Mouse (Mus musculus) cerebellum, adult 11-12 months (tissue): ENCODE measurements around the gene Stk24.
A peak's percentile ranks its signal among the peaks of the same experiment; 100 is the strongest.

ENCODE experiments used
- DNase-seq: peaks from one replicate; pipeline ENCODE4 v3.0.0; 2022

Stk24 gene

DNA sequence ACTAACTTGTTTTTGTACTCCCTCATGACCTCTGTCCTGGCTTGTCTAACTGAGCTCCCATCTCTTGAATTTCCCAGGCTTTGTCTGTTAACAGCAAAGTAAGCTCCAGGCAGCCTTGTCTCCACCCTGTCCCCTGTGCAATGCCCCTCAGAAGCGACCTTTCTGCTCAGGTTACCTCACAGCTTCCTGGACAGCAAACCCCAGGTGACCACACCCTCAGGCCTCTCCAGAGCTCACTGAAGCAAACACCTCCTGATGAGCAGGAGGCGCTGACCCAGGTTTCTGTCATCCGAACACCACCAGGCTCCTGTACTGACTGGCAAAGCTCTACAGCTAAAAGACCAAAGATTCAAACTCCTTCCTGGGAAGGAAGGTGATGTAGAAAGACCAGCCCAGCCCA lies 69.9 kb downstream of the Stk24 start:
- DNase-seq: no peak

DNA sequence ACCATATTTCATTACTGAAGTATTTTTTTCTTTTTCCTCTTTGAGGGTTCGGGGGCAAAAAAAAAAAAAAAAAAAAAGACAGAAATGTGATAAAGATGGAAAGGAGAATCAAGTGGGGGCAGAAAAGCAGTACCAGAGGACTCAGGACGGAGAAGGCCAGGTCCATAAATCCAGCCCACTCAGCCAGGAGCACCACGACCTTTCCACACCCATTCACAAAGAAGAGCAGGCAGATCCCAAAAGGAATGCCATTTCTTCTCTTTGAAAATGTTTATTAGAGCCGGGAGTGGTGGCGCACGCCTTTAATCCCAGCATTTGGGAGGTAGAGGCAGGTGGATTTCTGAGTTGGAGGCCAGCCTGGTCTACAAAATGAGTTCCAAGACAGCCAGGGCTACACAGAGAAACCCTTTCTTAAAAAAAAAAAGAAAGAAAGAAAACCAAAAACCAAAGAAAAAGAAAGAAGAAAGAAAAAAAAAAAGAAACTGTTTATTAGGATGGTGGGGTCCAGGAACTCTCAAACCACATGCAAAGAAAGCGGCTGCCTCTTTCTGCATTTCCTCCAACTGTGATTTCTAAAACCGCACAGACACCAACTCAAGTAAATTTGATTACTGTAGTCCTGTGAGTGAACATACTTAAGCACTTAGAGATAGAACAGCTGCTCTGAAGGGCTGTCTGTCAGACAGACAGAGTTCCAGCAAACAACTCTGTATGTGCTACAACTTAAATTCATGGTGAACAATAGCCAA lies 74.3 kb downstream of the Stk24 start:
- no peak for DNase-seq

DNA sequence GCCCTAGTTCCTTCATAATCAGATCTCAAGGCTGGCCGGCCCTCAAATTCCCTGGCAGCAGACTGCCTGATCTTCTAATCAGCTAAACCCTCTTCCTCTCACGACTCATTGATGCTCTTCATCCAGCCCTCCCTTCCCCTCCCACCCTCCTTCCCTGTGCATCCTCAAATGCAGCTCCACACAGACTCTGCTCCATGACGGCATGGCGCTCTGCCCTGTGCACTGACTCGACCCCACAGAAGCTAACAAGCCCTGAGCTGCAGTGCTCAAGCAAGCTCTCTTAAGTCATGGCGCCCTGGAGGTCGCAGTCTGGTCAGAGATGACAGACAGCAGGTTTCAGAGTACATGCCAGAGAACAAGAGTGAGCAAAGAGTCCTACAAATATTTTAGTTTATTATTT lies 75.3 kb downstream of the Stk24 start:
- no peak for DNase-seq

DNA sequence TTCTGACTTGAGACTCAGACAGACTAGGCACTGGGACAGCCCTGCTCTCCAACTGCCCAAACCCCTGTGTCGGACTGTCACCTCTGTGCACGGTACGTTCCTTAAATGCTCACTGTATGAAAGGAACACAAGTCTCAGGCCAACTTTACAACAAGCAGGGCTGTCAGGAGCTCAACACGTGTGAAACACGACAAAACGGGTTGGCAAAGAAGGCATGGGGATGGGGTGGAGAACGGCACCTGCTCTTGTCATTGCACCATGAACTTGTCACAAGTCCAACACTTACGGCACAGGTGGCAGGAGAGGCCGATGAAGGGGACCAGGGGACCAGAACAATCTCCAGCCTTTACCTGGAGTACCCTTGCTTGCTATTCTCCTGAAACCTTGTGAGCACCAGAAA lies 80.7 kb downstream of the Stk24 start:
- no peak for DNase-seq

DNA sequence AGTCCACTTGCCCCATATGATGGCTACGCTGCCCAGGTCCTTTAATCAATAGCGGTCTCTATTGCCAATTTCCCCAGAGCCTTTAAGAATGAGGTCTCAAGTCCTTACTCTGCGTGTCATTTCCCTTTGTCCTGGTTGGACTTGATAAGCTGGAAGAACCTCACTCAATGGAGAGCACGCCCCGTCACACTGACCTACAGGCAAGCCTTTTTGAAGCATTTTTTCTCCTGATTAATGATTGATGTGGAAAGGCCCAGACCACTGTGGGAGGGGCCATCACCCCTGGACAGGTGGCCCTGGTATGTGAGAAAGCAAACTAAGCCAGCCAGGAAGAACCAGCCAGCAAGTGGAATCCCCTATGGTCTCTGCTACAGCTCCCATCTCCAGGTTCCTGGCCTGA lies 81.3 kb downstream of the Stk24 start:
- DNase-seq: no peak

DNA sequence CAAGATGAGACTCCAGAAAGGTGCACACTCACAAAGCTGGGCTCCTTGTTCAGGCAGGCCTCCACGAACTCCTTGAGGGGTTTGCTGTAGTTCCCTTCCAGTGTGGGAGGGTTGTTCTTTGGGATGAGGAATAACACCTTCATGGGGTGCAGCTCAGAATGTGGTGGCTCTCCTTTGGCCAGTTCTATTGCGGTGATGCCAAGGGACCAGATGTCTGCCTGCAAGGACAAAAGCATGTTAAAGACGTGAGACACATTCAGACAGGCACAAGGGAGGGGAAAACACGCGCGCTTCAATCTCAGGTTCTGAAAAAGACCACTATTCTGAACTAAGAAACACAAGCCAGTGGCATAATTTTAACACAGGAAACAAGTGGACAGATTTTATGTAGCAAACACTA lies 82.7 kb downstream of the Stk24 start:
- no peak for DNase-seq

DNA sequence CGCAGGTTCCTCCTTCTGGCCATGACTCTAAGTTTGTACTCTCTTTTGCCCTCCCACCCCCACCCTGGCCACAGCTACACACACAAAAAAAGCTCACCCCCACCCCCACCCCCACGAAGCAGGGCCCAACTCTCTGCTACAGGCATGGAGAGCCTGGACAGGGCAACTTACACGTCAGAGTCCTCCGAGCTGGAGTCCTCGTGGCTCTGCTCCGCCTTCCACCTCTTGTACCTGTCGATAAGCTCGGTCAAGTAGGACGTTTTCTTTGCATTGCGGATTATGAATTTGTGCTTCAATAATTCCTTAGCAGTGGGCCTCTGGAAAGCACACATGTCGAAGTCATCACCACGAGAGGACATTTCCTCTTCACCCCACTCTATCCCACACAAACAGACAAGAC lies 85.3 kb downstream of the Stk24 start:
- DNase-seq: no peak

DNA sequence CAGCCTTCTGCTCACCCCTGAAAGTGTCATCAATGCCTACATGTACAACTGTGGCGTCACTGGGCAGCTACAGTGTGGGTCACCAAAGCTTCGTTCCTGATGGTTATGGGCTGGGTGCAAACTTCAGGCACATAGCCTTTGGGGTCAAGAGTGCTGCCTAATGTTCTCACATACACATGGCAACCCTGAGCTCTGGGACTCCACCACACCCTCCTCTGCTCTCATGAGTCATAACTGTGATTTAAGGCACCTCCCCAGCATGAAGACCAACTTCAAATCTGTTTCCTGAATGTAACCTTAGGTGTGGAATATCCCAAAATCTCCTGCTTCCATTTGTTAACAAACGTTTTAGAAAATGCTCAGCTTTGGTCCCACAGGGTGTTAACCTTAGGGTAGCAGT lies 87.4 kb downstream of the Stk24 start:
- no peak for DNase-seq

DNA sequence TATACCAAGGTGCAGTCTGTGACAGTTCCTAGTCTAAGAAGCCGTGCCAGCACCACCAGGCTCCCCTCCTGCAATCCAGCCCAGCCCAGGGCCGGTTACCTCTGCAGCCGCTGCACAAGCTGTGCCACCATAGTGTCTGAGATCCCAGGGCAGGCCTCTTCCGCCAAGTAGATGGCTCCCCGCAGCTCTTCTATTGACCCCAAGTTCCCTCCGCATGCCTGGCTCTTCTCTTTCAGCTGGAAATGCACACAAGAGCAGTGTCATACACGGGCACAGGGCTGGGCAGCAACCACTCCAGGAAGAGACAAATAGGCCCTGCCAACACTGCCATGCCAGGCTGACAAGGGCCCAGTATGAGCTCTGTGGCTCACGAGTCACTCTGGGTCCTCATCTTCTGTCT lies 87.9 kb downstream of the Stk24 start:
- no peak for DNase-seq

DNA sequence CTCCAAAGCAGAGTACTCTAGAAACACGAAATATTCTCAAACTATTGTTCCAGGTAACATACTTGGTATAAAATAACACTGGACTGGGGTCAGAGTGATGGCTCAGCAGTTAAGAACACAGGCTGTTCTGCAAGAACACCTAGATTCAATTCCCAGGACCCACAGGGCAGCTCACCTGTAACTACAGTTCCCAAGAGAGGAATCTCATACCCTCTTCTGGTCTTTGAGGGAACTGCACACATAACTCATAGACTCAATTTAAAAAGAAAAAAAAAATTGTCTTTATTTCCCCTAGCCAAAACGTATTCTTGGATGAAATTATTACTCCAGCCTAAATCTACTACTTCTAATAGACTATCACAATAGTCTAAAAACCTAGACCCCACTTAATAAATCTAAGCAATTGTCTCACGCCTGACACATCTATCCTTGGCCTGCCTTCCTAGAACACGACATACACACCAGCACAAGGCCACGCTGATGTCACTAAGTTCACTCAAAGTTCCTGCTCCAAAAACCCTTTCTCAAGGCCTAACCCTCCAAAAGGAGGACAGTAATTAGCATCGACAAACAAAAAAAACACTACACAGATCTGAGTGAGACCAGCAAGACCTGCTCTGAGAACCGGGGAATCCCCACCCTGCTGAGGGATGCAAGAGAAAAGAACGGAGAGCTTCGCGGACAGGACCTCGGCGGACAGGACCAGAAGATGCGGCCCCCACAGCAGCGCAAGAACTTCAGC lies 94.3 kb downstream of the Stk24 start:
- no peak for DNase-seq

DNA sequence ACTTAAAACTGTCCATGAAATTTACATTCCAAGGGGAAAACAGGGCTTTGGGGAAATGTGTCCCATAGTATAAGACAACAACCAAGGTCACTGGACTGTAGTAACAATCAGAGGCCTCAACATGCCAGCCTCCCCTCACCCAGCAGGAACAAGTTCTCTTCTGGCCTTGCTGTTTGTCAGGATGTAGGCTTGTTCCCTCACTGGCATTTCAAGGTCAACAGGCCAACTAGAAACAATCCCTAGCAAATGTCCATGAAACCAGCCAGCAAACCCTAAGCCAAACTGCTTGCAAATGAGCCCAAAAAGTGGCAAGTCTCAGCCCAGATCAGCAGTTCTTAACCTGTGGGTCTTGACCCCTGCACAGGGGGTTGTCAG lies 98.5 kb downstream of the Stk24 start:
- DNase-seq: no peak

DNA sequence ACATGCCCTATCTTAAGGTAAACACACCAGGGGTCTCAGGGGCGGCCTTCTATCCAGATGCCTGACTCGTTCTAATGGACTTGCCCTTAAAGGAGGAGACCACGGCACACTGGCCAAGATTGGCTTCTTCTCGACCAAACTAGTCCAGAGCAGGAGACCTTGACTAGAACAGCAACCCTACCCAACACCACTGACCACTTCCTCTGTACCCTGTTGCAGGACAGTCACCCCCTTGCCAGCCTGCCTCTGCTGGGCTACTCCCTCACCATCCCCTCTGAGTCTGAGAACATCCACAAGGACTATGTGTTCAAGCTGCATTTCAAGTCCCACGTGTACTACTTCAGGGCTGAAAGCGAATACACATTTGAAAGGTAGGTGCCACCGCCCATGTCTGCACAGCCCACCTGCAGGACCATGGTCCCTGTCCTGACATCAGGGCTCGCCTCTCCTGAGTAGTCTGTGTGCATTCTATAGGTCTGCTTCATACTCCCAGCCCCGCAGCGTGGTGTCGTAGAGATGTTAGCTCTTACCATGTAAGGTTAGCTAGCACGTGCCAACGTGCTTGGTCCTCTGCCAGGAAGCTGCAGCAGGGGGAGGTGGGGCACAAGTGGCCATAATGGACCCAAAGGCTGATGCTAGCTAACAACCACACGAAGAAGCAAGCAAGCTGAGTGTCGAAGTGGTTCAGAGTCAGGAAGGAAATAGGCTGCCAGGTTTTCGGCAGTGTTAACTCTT lies 99.0 kb downstream of the Stk24 start:
- no peak for DNase-seq

DNA sequence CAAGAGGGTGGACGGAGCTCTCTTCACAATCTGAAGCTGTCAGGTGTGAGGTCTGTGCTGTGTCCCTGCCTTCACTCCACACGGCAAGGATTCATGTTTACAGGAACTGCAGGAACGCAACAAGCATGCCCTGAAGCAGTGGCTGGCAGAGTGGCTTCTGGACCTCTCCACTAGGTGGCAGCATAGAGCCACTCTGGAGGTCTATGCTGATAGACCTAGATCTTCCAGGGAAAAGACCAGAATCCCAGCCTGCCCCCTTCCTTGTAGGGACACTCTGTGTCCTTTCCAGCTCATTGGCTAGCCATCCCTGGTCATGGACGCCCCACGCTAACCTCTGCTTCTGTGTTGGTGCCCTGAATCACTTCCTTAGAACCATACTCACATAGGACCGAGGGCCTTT lies 100.7 kb downstream of the Stk24 start:
- DNase-seq: peak; percentile 63

DNA sequence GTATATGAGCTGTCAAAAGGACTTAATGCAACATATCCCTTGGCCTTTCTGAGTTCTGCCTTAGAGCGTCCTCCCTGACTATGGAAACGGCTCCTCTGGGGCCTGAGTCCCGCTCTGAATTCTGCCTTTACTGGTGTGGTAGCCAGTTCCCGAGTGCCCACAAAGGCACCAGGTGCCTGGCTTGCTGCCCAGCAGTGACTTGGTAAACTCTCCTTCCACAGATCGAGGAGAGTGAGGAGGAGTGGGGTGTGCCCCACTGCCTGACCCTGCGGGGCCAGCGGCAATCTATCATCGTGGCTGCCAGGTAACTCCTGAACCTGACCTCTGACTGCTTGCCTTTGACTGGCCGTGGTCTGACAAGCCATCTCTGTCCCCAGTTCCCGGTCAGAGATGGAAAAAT lies 103.8 kb downstream of the Stk24 start:
- no peak for DNase-seq

DNA sequence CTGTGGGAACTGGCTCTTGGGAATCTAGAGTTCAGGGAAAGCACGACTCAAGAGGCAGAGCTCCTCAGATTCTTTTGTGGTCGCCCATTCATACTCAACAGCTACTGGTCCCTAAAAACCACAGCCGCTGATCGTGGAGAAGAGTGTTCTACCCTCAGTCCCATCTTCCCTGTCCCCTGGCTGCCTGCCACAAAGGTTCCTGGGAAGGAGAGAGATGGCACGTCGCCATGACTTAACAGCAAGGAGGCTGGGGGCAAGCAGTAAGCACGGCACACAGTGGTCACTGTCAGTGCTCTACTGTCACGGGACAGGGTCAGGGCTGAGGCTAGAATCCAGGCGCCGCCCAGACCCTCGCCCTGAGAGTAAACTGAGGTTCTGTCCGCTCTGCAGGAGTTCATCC lies 104.8 kb downstream of the Stk24 start:
- DNase-seq: no peak

DNA sequence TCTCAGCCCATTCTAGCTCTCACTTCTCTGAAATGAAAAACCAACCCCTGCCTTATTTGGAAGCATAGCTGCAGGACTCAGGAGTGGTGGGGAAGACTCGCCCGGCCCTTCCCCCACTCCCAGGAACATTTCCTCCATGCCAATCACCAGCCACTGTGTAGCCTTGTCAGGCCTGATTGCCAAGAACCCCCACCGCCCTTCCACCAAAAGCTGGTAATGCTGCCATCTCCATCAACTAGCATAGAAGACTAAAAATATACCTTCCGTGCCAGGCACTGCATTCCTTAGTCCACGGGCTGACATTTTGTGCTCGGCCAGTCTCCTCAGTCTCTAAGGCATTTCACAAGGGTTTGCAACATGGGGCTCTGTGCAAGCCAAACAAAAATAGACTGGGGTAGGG lies 109.3 kb downstream of the Stk24 start:
- no peak for DNase-seq

DNA sequence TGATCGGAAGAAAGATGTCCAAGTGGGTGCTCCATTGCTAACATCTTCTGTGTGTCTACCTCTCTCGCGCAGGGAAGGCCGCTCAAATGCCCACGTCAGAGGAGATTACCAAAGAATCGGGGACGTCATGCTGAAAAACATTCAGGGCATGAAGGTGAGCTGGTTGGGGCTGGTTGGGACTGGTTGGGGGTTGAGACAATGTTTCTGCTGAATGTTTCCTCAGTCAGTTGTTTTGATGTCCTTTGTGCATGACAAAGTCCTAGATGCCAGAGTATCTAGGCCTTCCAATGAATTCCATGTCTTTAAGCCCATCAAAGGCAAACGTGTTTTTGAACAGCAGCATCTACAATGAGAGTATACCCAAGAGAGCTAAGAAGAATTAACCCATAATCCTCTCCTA lies 112.0 kb downstream of the Stk24 start:
- DNase-seq: no peak

DNA sequence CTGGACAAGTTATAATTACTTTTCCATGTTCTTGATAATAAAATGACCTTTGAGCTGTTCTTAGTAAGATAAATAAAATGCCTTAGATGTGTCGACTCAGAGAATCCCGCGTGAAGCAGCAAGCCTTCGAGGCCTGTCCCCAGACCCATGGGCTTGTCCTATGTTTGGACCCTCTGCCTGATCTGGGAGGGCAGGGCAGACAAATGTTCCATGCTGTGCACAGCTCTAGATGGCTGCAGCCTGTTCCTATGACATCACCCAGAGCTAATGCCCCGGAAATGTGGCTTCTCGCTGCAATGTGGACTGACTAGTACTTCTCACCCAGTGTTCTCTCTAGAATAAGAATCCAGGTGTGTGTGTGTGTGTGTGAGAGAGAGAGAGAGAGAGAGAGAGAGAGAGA lies 115.4 kb downstream of the Stk24 start:
- no peak for DNase-seq

DNA sequence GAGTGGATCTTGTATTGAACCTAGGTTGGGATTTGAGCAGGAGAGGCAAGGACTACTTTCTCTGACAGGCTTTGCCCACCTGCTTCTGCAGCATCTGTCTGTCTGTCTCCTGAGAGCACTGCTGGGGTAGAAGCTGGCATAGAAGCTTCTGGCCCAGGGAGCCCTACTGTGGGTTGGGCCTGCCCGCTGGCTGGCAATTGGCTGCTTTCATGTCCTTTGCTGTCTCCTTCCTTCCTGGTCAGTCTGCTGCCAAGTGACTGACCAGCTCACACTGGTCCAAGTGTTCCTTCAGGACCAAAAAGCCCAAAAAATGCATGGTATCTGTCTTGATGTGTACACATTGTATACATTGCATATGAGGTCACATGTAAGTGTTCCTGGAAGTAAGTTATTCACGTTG lies 115.9 kb downstream of the Stk24 start:
- no peak for DNase-seq

DNA sequence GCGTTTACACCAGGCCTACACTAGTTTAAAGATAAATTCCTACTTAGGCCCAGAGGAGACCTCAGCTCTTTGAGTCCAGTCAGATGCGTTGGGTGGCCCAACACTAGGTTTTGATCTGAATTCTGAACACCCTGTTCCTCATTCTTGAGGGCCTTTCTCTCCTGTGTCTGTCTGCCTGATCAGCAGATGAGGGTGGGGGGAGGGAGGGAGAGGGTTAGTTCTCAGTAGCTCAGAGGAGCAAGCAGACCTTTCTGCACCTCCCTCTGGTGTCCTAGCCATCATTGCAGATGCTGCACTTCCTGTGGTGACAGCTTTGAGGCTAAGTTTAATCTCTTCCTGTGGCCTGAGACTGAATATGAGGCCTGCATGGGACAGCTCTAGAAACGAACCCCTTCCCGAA lies 117.2 kb downstream of the Stk24 start:
- DNase-seq: no peak

DNA sequence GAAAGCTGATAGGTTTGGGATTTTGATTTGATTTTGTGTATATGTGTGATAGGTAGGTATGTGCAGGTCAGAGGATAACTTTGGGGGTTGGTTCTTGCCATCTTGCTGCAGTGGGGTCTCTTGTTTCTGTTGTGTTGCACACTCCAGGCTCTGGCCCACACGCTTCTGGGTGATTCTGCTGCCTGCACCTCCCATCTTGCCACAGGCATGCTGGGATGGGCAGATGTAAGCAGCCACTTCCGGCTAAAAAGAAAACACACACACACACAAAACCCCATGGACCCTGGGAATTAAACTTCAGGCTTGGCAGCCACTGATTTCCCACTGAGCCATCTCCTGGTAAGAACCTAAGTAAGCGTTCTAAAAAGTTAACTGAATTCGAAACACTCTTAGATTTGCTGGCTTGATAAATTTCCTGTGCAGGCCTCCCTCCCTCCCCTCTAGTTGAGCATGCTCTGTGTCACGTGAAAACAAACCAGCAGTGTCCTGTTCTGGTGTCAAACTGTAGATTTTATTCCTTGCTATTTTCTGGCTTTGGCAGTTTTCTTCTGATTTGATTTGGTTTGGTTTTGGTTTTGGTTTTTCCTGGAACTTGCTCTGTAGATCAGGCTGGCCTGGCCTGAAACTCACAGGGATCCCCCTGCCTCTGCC lies 118.5 kb downstream of the Stk24 start:
- DNase-seq: no peak

DNA sequence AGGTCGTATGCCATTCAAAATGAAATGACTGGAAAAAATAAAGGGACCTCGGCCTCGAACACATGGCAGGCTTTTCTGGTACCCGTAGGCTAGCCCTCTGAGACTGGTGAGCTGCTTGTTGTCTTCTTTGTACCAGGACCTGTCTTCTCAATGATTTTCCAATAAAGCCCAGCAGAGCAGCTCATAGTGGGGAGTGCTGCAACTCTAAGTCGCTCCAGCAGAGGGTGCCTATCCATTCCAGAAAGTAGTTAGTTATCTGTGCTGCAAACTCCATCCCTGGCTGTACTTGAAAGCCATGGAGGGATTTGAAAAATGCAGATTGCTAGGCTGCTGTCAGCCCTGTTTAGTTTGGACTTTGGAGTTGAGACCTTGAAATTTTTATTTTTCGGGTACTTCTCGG lies 120.0 kb downstream of the Stk24 start:
- DNase-seq: no peak

DNA sequence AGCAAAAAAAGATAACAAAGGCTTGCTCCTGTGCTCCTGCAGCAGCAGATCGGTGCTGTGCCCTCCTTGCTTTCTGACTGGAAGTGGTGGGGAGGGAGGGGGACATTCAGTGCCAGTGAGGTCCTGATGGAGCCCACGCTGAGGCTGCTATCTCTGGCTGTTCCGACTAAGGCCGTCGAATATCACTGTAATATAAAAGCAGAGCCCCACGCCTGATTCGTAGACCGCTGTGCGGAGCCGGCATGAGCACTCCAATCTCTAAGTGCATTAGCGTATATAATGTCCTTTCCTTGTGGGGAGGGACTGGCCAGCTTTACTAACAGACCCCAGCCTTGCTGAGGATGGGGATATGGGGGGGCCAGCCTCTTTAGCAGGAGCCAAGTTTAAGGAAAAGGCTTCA lies 120.5 kb downstream of the Stk24 start:
- DNase-seq: no peak

DNA sequence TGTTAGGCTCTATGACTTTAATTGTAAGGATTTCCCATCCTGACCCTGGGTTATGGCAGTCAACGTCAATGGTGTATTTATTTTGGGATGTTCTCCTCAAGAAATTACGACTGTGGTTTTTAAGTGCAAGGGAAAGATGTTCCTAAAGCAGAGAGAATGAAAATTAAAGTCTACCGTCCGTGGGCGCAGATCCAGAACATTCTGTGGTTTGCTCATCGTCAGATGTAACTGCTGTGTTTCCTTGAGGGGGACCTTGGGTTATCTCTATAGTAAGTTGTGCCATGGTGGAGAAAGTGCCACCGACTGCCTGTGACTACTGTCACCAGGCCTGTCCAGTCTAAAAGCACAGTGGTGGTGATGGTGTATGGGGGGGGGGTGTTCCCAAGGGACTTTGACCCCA lies 122.9 kb downstream of the Stk24 start:
- DNase-seq: no peak
